Mouse (Mus musculus): ENCODE measurements around the gene Ncln. TPM values are rescaled to one million over a fixed set of nuclear protein-coding genes. Genes with fewer than 3 reads are reported as not detected.

The Ncln gene
- 59.9 TPM for polyA plus RNA-seq (2014; fragmentation: Illumina TruSeq; extraction: RNeasy Lipid Tissue Mini Kit (QIAGEN cat#74804); ENCODE audit: low read depth, low replicate concordance)

DNA sequence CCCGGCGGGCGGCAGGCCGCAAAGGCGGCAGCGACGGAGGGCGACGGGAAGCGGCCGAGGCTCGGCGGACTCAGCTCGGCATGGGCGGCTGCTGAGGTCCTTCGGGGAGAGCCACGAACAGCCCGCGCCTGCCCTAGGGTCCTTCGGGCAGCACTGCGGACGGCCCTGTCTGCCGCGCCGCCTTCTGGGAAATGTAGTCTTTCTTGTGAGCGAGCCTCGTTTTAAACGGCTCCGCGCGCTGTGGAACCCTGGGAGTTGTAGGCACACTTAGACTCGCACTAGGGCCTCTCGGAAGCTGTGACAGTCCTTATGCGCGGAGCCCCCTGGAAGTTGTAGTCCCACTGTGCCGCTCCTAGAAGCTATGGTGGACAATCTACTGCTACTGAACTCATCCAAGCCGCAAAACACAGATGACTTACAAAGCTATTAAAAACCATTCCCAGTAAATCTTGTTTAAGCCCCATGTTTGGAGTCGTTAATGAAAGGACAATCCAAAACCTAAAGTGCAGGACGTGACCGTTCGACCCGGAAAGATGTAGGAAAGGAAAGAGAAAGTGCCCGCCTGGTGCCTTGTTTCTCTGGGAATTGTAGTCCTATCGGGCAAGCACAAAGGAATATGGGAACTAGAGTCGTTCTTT, at the start of gene Ncln:
Ncln (minus strand) TSS at position 129 of the 638 bp plus-strand sequence.

DNA sequence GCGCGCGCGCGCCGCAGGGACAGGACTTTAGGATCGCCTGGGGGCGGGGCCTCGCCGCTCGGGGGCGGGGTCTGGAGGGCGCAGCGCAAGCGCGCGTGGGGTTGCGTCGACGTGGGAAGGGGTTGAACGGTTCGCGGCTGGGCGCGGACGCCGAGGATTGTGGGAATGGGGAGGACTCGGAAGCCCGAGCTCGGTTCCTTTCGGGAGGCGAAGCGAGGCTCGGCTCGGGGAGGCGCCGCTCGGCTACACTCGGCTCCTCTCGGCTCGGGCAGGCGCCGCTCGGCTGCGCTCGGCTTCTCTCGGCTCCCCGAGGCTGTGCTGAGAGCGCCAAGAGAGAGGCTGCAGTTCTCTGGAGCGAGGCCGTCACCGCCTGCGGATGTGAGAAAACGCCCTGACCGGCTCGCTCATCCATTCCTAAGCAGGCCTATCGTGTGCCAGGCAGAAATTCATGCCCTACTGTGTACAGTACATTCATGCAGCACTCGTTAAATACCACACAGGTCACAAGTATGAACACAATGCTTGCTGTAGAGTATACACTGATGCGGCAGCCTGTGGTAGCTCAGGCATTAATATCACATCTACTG, 49.1 kb upstream of the Ncln start, which contains the start of gene Gna11:
Gna11 (minus strand) TSS at position 30 of the 587 bp plus-strand sequence.

GRCm38 (mm10) chr10:81524051-81524605, 27.9 kb upstream of the Ncln start, which contains the start of gene Gna15:
TSS of gene Gna15 (minus strand) at chr10:81524225.

GRCm38 (mm10) chr10:81500032-81500431, 3.8 kb upstream of the Ncln start, which contains the start of gene S1pr4:
TSS of gene S1pr4 (minus strand) at chr10:81500132.

DNA sequence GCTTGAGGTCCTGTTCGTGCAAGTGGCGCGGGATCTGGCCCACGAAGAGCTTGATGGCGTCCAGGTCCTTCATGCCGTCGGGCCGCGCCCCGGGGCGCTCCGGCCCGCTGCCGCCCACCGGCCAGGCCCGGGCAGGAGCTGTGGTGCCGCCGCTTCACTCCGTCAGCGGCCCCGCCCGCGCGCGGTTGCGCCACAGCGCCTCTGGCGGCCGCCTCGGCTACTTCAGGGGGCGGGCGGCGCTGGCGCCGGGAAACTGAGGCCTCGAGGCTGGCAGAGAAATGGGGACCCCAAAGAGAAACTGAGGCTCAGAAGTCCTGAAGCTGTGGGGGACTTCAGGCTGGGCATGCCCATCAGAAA, 13.7 kb downstream of the Ncln start, which contains the start of gene Celf5:
Celf5 (minus strand) TSS at position 177 of the 357 bp plus-strand sequence.

GRCm38 (mm10) chr10:81455181-81455895, 40.9 kb downstream of the Ncln start, which contains the start of gene Nfic:
TSS of gene Nfic (minus strand) at chr10:81455635.

Other genes starting within 250 kb of the Ncln start
- gene Matk, start 243.5 kb downstream of the Ncln start, polyA plus RNA-seq (2014; fragmentation: Illumina TruSeq; extraction: RNeasy Lipid Tissue Mini Kit (QIAGEN cat#74804); ENCODE audit: low read depth, low replicate concordance) = 0.47 TPM
- gene Mrpl54, start 229.5 kb downstream of the Ncln start, polyA plus RNA-seq (2014; fragmentation: Illumina TruSeq; extraction: RNeasy Lipid Tissue Mini Kit (QIAGEN cat#74804); ENCODE audit: low read depth, low replicate concordance) = 123 TPM
- gene Apba3, start 229.4 kb downstream of the Ncln start, polyA plus RNA-seq (2014; fragmentation: Illumina TruSeq; extraction: RNeasy Lipid Tissue Mini Kit (QIAGEN cat#74804); ENCODE audit: low read depth, low replicate concordance) = 90.2 TPM
- not detected for gene Tjp3, start 204.8 kb downstream of the Ncln start, polyA plus RNA-seq (2014; fragmentation: Illumina TruSeq; extraction: RNeasy Lipid Tissue Mini Kit (QIAGEN cat#74804); ENCODE audit: low read depth, low replicate concordance)
- 26.5 TPM for gene Pip5k1c, start 203.4 kb downstream of the Ncln start, polyA plus RNA-seq (2014; fragmentation: Illumina TruSeq; extraction: RNeasy Lipid Tissue Mini Kit (QIAGEN cat#74804); ENCODE audit: low read depth, low replicate concordance)
- 15.5 TPM for gene Cactin, start 175.3 kb downstream of the Ncln start, polyA plus RNA-seq (2014; fragmentation: Illumina TruSeq; extraction: RNeasy Lipid Tissue Mini Kit (QIAGEN cat#74804); ENCODE audit: low read depth, low replicate concordance)
- 2.3 TPM for gene Tbxa2r, start 167.7 kb downstream of the Ncln start, polyA plus RNA-seq (2014; fragmentation: Illumina TruSeq; extraction: RNeasy Lipid Tissue Mini Kit (QIAGEN cat#74804); ENCODE audit: low read depth, low replicate concordance)
- gene Gipc3, start 153.1 kb downstream of the Ncln start, polyA plus RNA-seq (2014; fragmentation: Illumina TruSeq; extraction: RNeasy Lipid Tissue Mini Kit (QIAGEN cat#74804); ENCODE audit: low read depth, low replicate concordance) = 3.9 TPM
- gene Hmg20b, start 145.9 kb downstream of the Ncln start, polyA plus RNA-seq (2014; fragmentation: Illumina TruSeq; extraction: RNeasy Lipid Tissue Mini Kit (QIAGEN cat#74804); ENCODE audit: low read depth, low replicate concordance) = 47.1 TPM
- 6.7 TPM for gene Mfsd12, start 138.9 kb downstream of the Ncln start, polyA plus RNA-seq (2014; fragmentation: Illumina TruSeq; extraction: RNeasy Lipid Tissue Mini Kit (QIAGEN cat#74804); ENCODE audit: low read depth, low replicate concordance)
- not detected for gene 4930404N11Rik, start 130.6 kb downstream of the Ncln start, polyA plus RNA-seq (2014; fragmentation: Illumina TruSeq; extraction: RNeasy Lipid Tissue Mini Kit (QIAGEN cat#74804); ENCODE audit: low read depth, low replicate concordance)
- 21.5 TPM for gene Fzr1, start 117.9 kb downstream of the Ncln start, polyA plus RNA-seq (2014; fragmentation: Illumina TruSeq; extraction: RNeasy Lipid Tissue Mini Kit (QIAGEN cat#74804); ENCODE audit: low read depth, low replicate concordance)
- 54.8 TPM for gene Dohh, start 112.0 kb downstream of the Ncln start, polyA plus RNA-seq (2014; fragmentation: Illumina TruSeq; extraction: RNeasy Lipid Tissue Mini Kit (QIAGEN cat#74804); ENCODE audit: low read depth, low replicate concordance)
- 2.0 TPM for gene Gm48551, start 111.9 kb downstream of the Ncln start, polyA plus RNA-seq (2014; fragmentation: Illumina TruSeq; extraction: RNeasy Lipid Tissue Mini Kit (QIAGEN cat#74804); ENCODE audit: low read depth, low replicate concordance)
- not detected for gene Gm48552, start 107.4 kb downstream of the Ncln start, polyA plus RNA-seq (2014; fragmentation: Illumina TruSeq; extraction: RNeasy Lipid Tissue Mini Kit (QIAGEN cat#74804); ENCODE audit: low read depth, low replicate concordance)
- gene Smim24, start 103.3 kb downstream of the Ncln start, polyA plus RNA-seq (2014; fragmentation: Illumina TruSeq; extraction: RNeasy Lipid Tissue Mini Kit (QIAGEN cat#74804); ENCODE audit: low read depth, low replicate concordance) = 6.5 TPM
- gene Nfic, start 40.8 kb downstream of the Ncln start, polyA plus RNA-seq (2014; fragmentation: Illumina TruSeq; extraction: RNeasy Lipid Tissue Mini Kit (QIAGEN cat#74804); ENCODE audit: low read depth, low replicate concordance) = 69.1 TPM
- 0.50 TPM for gene Celf5, start 13.7 kb downstream of the Ncln start, polyA plus RNA-seq (2014; fragmentation: Illumina TruSeq; extraction: RNeasy Lipid Tissue Mini Kit (QIAGEN cat#74804); ENCODE audit: low read depth, low replicate concordance)
- 0.65 TPM for gene S1pr4, start 3.7 kb upstream of the Ncln start, polyA plus RNA-seq (2014; fragmentation: Illumina TruSeq; extraction: RNeasy Lipid Tissue Mini Kit (QIAGEN cat#74804); ENCODE audit: low read depth, low replicate concordance)
- 2.3 TPM for gene Gna15, start 27.8 kb upstream of the Ncln start, polyA plus RNA-seq (2014; fragmentation: Illumina TruSeq; extraction: RNeasy Lipid Tissue Mini Kit (QIAGEN cat#74804); ENCODE audit: low read depth, low replicate concordance)
- 52.1 TPM for gene Gna11, start 48.8 kb upstream of the Ncln start, polyA plus RNA-seq (2014; fragmentation: Illumina TruSeq; extraction: RNeasy Lipid Tissue Mini Kit (QIAGEN cat#74804); ENCODE audit: low read depth, low replicate concordance)
- gene Aes, start 63.1 kb upstream of the Ncln start, polyA plus RNA-seq (2014; fragmentation: Illumina TruSeq; extraction: RNeasy Lipid Tissue Mini Kit (QIAGEN cat#74804); ENCODE audit: low read depth, low replicate concordance) = 1,032 TPM
- 16.3 TPM for gene Tle2, start 78.2 kb upstream of the Ncln start, polyA plus RNA-seq (2014; fragmentation: Illumina TruSeq; extraction: RNeasy Lipid Tissue Mini Kit (QIAGEN cat#74804); ENCODE audit: low read depth, low replicate concordance)
- gene Tle6, start 104.7 kb upstream of the Ncln start, polyA plus RNA-seq (2014; fragmentation: Illumina TruSeq; extraction: RNeasy Lipid Tissue Mini Kit (QIAGEN cat#74804); ENCODE audit: low read depth, low replicate concordance) = 14.7 TPM
- gene BC025920, start 109.9 kb upstream of the Ncln start, polyA plus RNA-seq (2014; fragmentation: Illumina TruSeq; extraction: RNeasy Lipid Tissue Mini Kit (QIAGEN cat#74804); ENCODE audit: low read depth, low replicate concordance) = 5.9 TPM
- 8.1 TPM for gene Sirt6, start 131.4 kb upstream of the Ncln start, polyA plus RNA-seq (2014; fragmentation: Illumina TruSeq; extraction: RNeasy Lipid Tissue Mini Kit (QIAGEN cat#74804); ENCODE audit: low read depth, low replicate concordance)
- 19.0 TPM for gene Ankrd24, start 132.1 kb upstream of the Ncln start, polyA plus RNA-seq (2014; fragmentation: Illumina TruSeq; extraction: RNeasy Lipid Tissue Mini Kit (QIAGEN cat#74804); ENCODE audit: low read depth, low replicate concordance)
- gene Gm10778, start 152.7 kb upstream of the Ncln start, polyA plus RNA-seq (2014; fragmentation: Illumina TruSeq; extraction: RNeasy Lipid Tissue Mini Kit (QIAGEN cat#74804); ENCODE audit: low read depth, low replicate concordance) = 2.7 TPM
- 4.7 TPM for gene Zfp433, start 208.4 kb upstream of the Ncln start, polyA plus RNA-seq (2014; fragmentation: Illumina TruSeq; extraction: RNeasy Lipid Tissue Mini Kit (QIAGEN cat#74804); ENCODE audit: low read depth, low replicate concordance)

All from heart, adult 10 weeks (tissue).